Mouse (Mus musculus) midbrain, postnatal 0 days (tissue): ENCODE measurements at regions not wholly inside any gene's neighbourhood (a gene's known extent, or its start where the extent isn't known, plus 50 kb on each side); places are given as distances from the start of the nearest gene placed in this dataset.
A peak's percentile ranks its signal among the peaks of the same experiment; 100 is the strongest.

Experiments
- ATAC-seq: fragments of 200-750 bp; cut with Nextera tagmentation; 2 replicates; pipeline ENCODE4 v1.8.0; 2017; ENCODE audit warnings: moderate number of reproducible peaks, mild to moderate bottlenecking, moderate TSS enrichment, moderate library complexity; ENCODE audit not compliant: low FRiP score
- DNase-seq: peaks from one replicate; pipeline ENCODE4 v3.0.0-alpha.2; 2015; ENCODE audit warnings: low spot score
- H3K27ac ChIP-seq: fragments of 300-500 bp; sonication (generic); 2 replicates; pipeline ENCODE4 v1.5.1; 2014; ENCODE audit warnings: low read depth, mild to moderate bottlenecking, low read length, mixed read lengths
- H3K27me3 ChIP-seq: fragments of 300-500 bp; sonication (generic); 2 replicates; pipeline ENCODE4 v1.6.1; 2014; ENCODE audit warnings: low read length, control low read depth, mixed read lengths; ENCODE audit not compliant: insufficient read depth
- H3K36me3 ChIP-seq: fragments of 300-500 bp; sonication (generic); 2 replicates; pipeline ENCODE4 v1.6.1; 2014; ENCODE audit warnings: low read length, control low read depth, mixed read lengths; ENCODE audit not compliant: insufficient read depth
- H3K4me1 ChIP-seq: fragments of 300-500 bp; sonication (generic); 2 replicates; pipeline ENCODE4 v1.6.1; 2014; ENCODE audit warnings: mild to moderate bottlenecking, control low read depth, antibody characterized with exemption, low read length, mixed read lengths; ENCODE audit not compliant: insufficient read depth
- H3K4me2 ChIP-seq: fragments of 300-500 bp; sonication (generic); 2 replicates; pipeline ENCODE4 v1.6.1; 2014; ENCODE audit warnings: low read depth, mild to moderate bottlenecking, low read length, mixed read lengths; ENCODE audit not compliant: poor library complexity, severe bottlenecking
- H3K4me3 ChIP-seq: fragments of 300-500 bp; sonication (generic); 2 replicates; pipeline ENCODE4 v1.5.1; 2014; ENCODE audit warnings: low read depth, mild to moderate bottlenecking, low read length, moderate library complexity
- H3K9ac ChIP-seq: fragments of 300-500 bp; sonication (generic); replicated peaks from 2 replicates; pipeline ENCODE4 v1.6.1; 2014; ENCODE audit warnings: mild to moderate bottlenecking, low read length, moderate library complexity, mixed read lengths; ENCODE audit not compliant: poor library complexity, severe bottlenecking
- H3K9me3 ChIP-seq: fragments of 300-500 bp; sonication (generic); 2 replicates; pipeline ENCODE4 v1.6.1; 2016; ENCODE audit warnings: low read length, control low read depth
- CTCF ChIP-seq: IDR thresholded peaks from 2 replicates; pipeline ENCODE4 v1.5.1; 2016; ENCODE audit warnings: antibody characterized with exemption, mild to moderate bottlenecking
- WGBS: fragments of 180-500 bp; shearing (Covaris S2); extraction: QIAGEN DNeasy Blood & Tissue Kit; methylation state at CpG from one replicate; pipeline ENCODE4 v1.1.7; 2014; 5-methylcytosine and 5-hydroxymethylcytosine counted together

DNA sequence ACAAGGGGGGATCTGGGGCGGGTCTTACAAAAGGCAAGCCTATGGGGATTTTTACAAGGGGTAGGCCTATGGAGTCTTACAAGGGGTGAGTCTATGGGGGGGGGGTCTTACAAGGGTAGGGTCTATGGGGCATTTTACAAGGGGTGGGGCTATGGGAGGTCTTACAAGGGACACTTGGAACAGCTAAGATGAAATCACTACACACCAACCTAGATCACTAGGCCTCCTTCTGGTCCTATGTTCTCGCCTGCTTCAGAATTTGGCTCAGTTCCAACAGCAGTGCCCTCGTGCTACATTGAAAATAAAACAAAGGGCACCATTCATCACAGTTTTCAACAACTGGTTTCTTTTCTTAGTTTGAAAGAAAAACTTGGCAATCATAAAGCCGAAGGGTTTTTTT lies 110.7 kb upstream of the 1700066M21Rik start:
- Histone ChIP-seq H3K9me3 (no peaks in the 10 kb centered on the region), H3K9ac (no peak overlapping the region), H3K27ac (no peak overlapping the region), H3K36me3 (no peaks in the 10 kb centered on the region), H3K27me3 (no peaks in the 10 kb centered on the region), H3K4me1 (no peaks in the 10 kb centered on the region), H3K4me2 (no peak overlapping the region), H3K4me3 (no peak overlapping the region)
- ATAC-seq: no peak
- 55% methylated on average over 4 of the region's 4 CpGs for WGBS
- TF ChIP-seq CTCF: no peak
- DNase-seq: peak; percentile 26

DNA sequence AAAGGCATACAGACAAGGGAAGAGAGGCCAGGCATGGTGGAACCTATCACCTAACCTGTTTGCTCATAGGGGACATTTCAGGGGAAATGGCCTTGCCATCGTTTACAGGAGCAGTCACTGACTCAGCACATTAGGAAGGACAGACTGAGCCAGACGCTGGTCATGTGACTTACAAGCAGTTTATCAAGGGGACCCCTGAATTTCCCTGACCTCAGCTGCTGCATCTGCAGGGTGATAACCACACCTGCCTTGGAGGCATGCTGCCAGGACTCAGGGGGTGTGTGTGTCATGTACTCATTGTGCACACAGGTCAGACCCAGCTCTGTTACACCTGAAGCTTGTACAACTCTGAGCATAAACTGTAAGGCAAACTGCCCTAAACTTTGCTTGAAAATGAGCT lies 109.6 kb upstream of the 1700066M21Rik start:
- TF ChIP-seq CTCF: no peak
- Histone ChIP-seq H3K9me3 (no peaks in the 10 kb centered on the region), H3K36me3 (no peaks in the 10 kb centered on the region), H3K9ac (no peak overlapping the region), H3K4me2 (no peak overlapping the region), H3K4me3 (no peak overlapping the region), H3K27ac (no peak overlapping the region), H3K27me3 (no peaks in the 10 kb centered on the region), H3K4me1 (no peaks in the 10 kb centered on the region)
- DNase-seq (no peak), ATAC-seq (no peak)
- 68% methylated on average over 2 of the region's 2 CpGs for WGBS

DNA sequence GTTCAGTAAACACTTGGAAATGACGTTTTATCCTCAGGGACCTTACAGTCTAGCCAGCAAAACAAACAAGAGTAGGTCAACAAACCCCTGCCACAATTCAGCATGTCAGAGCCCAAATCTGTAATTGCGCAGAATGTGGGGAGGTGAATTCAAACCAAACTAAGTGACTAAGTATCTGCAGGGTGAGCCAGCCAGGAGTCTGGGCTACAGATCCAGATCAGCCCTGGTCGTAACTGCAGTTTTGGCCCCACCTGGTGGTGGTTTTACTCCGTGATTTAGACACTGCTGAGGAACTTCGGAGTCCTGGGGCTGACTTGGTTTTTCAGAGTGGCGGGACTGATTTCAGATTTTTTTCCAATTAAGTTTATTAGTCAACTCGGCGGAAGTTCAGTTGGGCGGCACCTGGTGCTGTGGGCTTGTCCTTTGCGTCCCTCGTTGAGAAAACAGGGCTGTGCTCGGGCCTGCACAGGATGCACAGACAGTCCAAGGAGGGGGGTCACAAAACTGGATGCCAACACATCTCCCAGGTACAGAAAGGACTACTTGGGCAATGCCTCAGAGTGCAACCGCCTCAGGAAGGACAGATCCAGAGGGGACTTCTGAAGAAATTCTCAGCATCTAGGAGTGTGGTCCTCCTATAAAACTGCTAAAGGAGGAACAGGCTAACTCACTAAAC lies 107.6 kb upstream of the 1700066M21Rik start:
- peak; percentile 86 for DNase-seq
- no peak overlapping the region for H3K4me2 ChIP-seq
- no peak overlapping the region for H3K9ac ChIP-seq
- H3K9me3 ChIP-seq: no peaks in the 10 kb centered on the region
- H3K27ac ChIP-seq: no peak overlapping the region
- H3K36me3 ChIP-seq: no peaks in the 10 kb centered on the region
- WGBS: 45% methylated on average over 13 of the region's 13 CpGs
- peak; percentile 77 for TF ChIP-seq CTCF
- peak; percentile 78 for ATAC-seq
- H3K4me1 ChIP-seq: no peaks in the 10 kb centered on the region
- H3K27me3 ChIP-seq: no peaks in the 10 kb centered on the region
- H3K4me3 ChIP-seq: no peak overlapping the region

DNA sequence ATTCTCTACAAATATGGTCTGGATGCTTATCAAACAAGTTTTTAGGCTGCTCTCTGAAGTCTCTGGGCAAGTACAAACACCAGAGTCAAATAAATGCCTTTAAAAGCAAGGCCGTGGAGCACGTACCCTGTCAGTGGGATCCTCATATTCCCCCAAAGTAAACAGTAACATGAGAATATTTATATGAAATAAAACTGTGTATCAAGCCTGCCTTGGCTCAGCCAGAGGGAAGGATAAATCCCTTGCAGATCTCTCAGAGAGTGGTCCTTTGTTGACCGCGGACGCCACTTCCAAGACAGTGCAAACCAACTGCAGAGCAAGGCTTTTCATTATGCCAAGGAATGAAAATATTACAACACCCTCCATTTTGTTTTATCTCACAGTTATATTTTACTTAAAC lies 104.8 kb upstream of the 1700066M21Rik start:
- no peak overlapping the region for H3K4me2 ChIP-seq

DNA sequence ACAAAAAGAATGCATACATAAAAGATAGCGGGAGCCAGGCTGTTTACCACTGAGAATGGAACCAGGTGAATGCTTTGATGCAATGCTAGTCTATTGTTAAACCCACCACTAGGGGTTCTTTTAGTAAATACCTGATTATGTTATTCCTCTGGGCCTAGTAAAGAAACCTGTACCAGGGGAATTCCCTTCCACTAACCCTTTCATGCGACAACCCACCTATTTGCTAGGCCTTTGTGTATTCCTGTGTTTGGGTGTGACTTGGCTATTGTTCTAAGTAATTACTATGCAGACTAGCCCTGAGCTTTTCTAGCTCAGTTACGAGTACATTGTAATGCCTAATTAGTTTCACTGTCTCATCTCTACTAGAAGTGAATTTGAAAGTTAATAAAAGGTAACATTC lies 95.9 kb upstream of the 1700066M21Rik start:
- Histone ChIP-seq H3K27me3 (no peaks in the 10 kb centered on the region), H3K4me2 (no peak overlapping the region), H3K9ac (no peak overlapping the region), H3K4me1 (no peaks in the 10 kb centered on the region), H3K9me3 (no peaks in the 10 kb centered on the region), H3K36me3 (no peaks in the 10 kb centered on the region), H3K4me3 (no peak overlapping the region), H3K27ac (no peak overlapping the region)
- no peak for DNase-seq
- 81% methylated on average over 3 of the region's 3 CpGs for WGBS
- no peak for ATAC-seq
- no peak for TF ChIP-seq CTCF

More for the DNA sequence above, 104.8 kb upstream of the 1700066M21Rik start:
- Histone ChIP-seq H3K36me3 (no peaks in the 10 kb centered on the region), H3K27ac (no peak overlapping the region), H3K4me1 (no peaks in the 10 kb centered on the region), H3K27me3 (no peaks in the 10 kb centered on the region), H3K9ac (no peak overlapping the region), H3K9me3 (no peaks in the 10 kb centered on the region), H3K4me3 (no peak overlapping the region)
- DNase-seq (no peak), ATAC-seq (no peak)
- no peak for TF ChIP-seq CTCF
- WGBS: 89% methylated on average over 5 of the region's 5 CpGs

DNA sequence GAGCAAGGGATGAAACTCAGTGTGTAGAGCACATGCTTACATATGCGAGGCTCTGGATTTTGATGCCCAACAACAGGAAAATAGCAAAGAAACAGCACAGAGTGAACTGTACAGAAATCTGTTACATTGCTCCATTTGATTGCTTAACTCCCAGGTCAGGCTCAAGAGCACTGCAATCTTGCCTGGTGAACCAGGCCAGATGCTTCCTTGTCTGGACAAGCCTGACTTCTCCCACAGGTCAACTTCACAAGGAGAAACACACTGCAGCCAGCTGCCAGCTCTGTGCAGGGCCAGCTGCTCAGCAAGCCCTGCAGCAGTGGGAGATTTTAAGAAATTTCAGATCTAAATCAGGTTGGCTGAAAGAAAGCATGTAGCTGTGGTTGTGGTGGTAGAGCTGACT lies 81.2 kb upstream of the 1700066M21Rik start:
- Histone ChIP-seq H3K4me3 (no peak overlapping the region), H3K9me3 (no peaks in the 10 kb centered on the region), H3K27me3 (no peaks in the 10 kb centered on the region), H3K36me3 (no peaks in the 10 kb centered on the region), H3K9ac (no peak overlapping the region), H3K4me2 (no peak overlapping the region), H3K27ac (no peak overlapping the region), H3K4me1 (no peaks in the 10 kb centered on the region)
- TF ChIP-seq CTCF: no peak
- DNase-seq (peak; percentile 4), ATAC-seq (no peak)
- WGBS: 91% methylated on average over 1 of the region's 1 CpGs
